Mouse (Mus musculus): ENCODE measurements around the gene Plcd3. TPM values are rescaled to one million over a fixed set of nuclear protein-coding genes. Genes with fewer than 3 reads are reported as not detected.

The Plcd3 gene
- total and polyA plus RNA-seq, 3 experiments, result 2.0 to 2.6 TPM; not detected in 1

GRCm38 (mm10) chr11:103098531-103099190 lies 2.8 kb downstream of the Plcd3 start:
- Histone ChIP-seq H3K27me3 (ENCODE audit: control insufficient read depth in 1 of 2, insufficient read depth in 2 of 2, low read length in 2 of 2) (no peaks in the 10 kb centered on the region), H3K4me1 (ENCODE audit: control insufficient read depth in 1 of 2, insufficient read depth in 2 of 2, low read length in 2 of 2) (peaks cover 0 to 8% of the 10 kb centered on the region in 2 experiments; a peak in 2 of 4 replicates), H3K9ac (ENCODE audit: control insufficient read depth, low read depth, low read length, poor library complexity, severe bottlenecking) (no peak overlapping the region)

GRCm38 (mm10) chr11:103096979-103097894 lies 4.2 kb downstream of the Plcd3 start:
- no peaks in the 10 kb centered on the region; the same call in 1 of the 2 replicates for H3K79me2 ChIP-seq (ENCODE audit: control insufficient read depth, insufficient read depth, low read length, poor library complexity)
- no peak overlapping the region for H3K27ac ChIP-seq (ENCODE audit: control insufficient read depth, low read depth, low read length)
- H3K9me3 ChIP-seq (replicated peaks; ENCODE audit: insufficient read depth, low read length), result no peaks in the 10 kb centered on the region
- no peak overlapping the region for H3K9ac ChIP-seq (ENCODE audit: control insufficient read depth, low read depth, low read length, poor library complexity, severe bottlenecking)
- no peaks in the 10 kb centered on the region; a peak in 1 of 4 replicates for H3K36me3 ChIP-seq (ENCODE audit: control insufficient read depth in 1 of 2, insufficient read depth in 2 of 2, low read length in 2 of 2)
- DNase-seq (ENCODE audit: low read depth, low spot score), result no peak
- no peaks in the 10 kb centered on the region for H3K27me3 ChIP-seq (ENCODE audit: control insufficient read depth in 1 of 2, insufficient read depth in 2 of 2, low read length in 2 of 2)
- H3K4me1 ChIP-seq (ENCODE audit: control insufficient read depth in 1 of 2, insufficient read depth in 2 of 2, low read length in 2 of 2), result peaks cover 0 to 10% of the 10 kb centered on the region in 2 experiments; a peak in 1 of 4 replicates
- TF ChIP-seq E2F4 (IDR thresholded peaks at IDR 0.05; ENCODE audit: borderline replicate concordance, low read depth, low read length), result no peak
- no peak for TF ChIP-seq RCOR1 (IDR thresholded peaks at IDR 0.05; ENCODE audit: low read depth, low read length)
- TF ChIP-seq CHD2 (IDR thresholded peaks at IDR 0.05; ENCODE audit: low read length), result no peak
- TF ChIP-seq ZC3H11A (IDR thresholded peaks at IDR 0.05; ENCODE audit: low read depth, low read length), result no peak
- TF ChIP-seq MYC (IDR thresholded peaks at IDR 0.05; ENCODE audit: low read depth, low read length), result no peak
- no peak for TF ChIP-seq CHD1 (IDR thresholded peaks at IDR 0.05; ENCODE audit: low read depth, low read length)
- TF ChIP-seq POLR2A (IDR thresholded peaks at IDR 0.05; ENCODE audit: control insufficient read depth in 1 of 2, insufficient read depth in 1 of 2, low read depth in 1 of 2, low read length in 2 of 2, poor library complexity in 1 of 2), result no peak
- no peak for TF ChIP-seq MAX (IDR thresholded peaks at IDR 0.05; ENCODE audit: low read length)
- TF ChIP-seq SMC3 (IDR thresholded peaks at IDR 0.05; ENCODE audit: low read depth, low read length), result no peak
- TF ChIP-seq UBTF (IDR thresholded peaks at IDR 0.05; ENCODE audit: borderline replicate concordance, insufficient read depth, low read depth, low read length), result no peak
- no peak for TF ChIP-seq ZKSCAN1 (IDR thresholded peaks at IDR 0.05; ENCODE audit: low read depth, low read length)
- no peak for TF ChIP-seq CTCF (IDR thresholded peaks at IDR 0.05 in 2 of 3, conservative IDR thresholded peaks at IDR 0.05 in 1 of 3; ENCODE audit: control insufficient read depth in 1 of 3, insufficient read depth in 1 of 3, low read depth in 2 of 3, low read length in 3 of 3, poor library complexity in 1 of 3, severe bottlenecking in 1 of 3)
- no peak for TF ChIP-seq ELF1 (IDR thresholded peaks at IDR 0.05; ENCODE audit: low read depth, low read length)
- no peak for TF ChIP-seq HCFC1 (IDR thresholded peaks at IDR 0.05; ENCODE audit: low read depth, low read length)
- no peak for TF ChIP-seq ZMIZ1 (IDR thresholded peaks at IDR 0.05; ENCODE audit: low read depth, low read length)
- no peak for TF ChIP-seq NELFE (IDR thresholded peaks at IDR 0.05; ENCODE audit: low read depth, low read length)
- no peak for TF ChIP-seq TCF12 (IDR thresholded peaks at IDR 0.05; ENCODE audit: low read depth, low read length)
- no peak for TF ChIP-seq POLR2AphosphoS5 (IDR thresholded peaks at IDR 0.05; ENCODE audit: borderline replicate concordance, low read depth, low read length)
- no peak overlapping the region for H3K4me3 ChIP-seq (ENCODE audit: control insufficient read depth in 1 of 2, insufficient read depth in 1 of 2, low read depth in 2 of 2, low read length in 2 of 2)

More at GRCm38 (mm10) chr11:103098531-103099190, 2.8 kb downstream of the Plcd3 start:
- H3K27ac ChIP-seq (ENCODE audit: control insufficient read depth, low read depth, low read length), result no peak overlapping the region
- no peaks in the 10 kb centered on the region; the same call in 1 of the 2 replicates for H3K79me2 ChIP-seq (ENCODE audit: control insufficient read depth, insufficient read depth, low read length, poor library complexity)
- no peak for TF ChIP-seq CHD1 (IDR thresholded peaks at IDR 0.05; ENCODE audit: low read depth, low read length)
- no peak for TF ChIP-seq CTCF (IDR thresholded peaks at IDR 0.05 in 2 of 3, conservative IDR thresholded peaks at IDR 0.05 in 1 of 3; ENCODE audit: control insufficient read depth in 1 of 3, insufficient read depth in 1 of 3, low read depth in 2 of 3, low read length in 3 of 3, poor library complexity in 1 of 3, severe bottlenecking in 1 of 3)
- H3K9me3 ChIP-seq (replicated peaks; ENCODE audit: insufficient read depth, low read length), result no peaks in the 10 kb centered on the region
- H3K36me3 ChIP-seq (ENCODE audit: control insufficient read depth in 1 of 2, insufficient read depth in 2 of 2, low read length in 2 of 2), result no peaks in the 10 kb centered on the region; a peak in 1 of 4 replicates
- no peak overlapping the region for H3K4me3 ChIP-seq (ENCODE audit: control insufficient read depth in 1 of 2, insufficient read depth in 1 of 2, low read depth in 2 of 2, low read length in 2 of 2)
- no peak for DNase-seq (ENCODE audit: low read depth, low spot score)
